Mouse (Mus musculus) macrophage (primary cell): ENCODE data around the gene Kng1. TPM values are rescaled to one million over a fixed set of nuclear protein-coding genes. Genes with fewer than 3 reads are reported as not detected.

Experiments used
- H3K27ac ChIP-seq: fragments of 350-480 bp; formaldehyde crosslinking; 2 replicates; pipeline ENCODE4 v1.9.0; 2021
- H3K36me3 ChIP-seq: fragments of 350-480 bp; formaldehyde crosslinking; 2 replicates; pipeline ENCODE4 v1.9.0; 2021; ENCODE audit errors: inconsistent target
- H3K4me3 ChIP-seq: fragments of 350-480 bp; formaldehyde crosslinking; 2 replicates; pipeline ENCODE4 v1.9.0; 2021; ENCODE audit errors: inconsistent target
- H3K79me2 ChIP-seq: fragments of 350-480 bp; formaldehyde crosslinking; 2 replicates; pipeline ENCODE4 v1.9.0; 2021; ENCODE audit errors: inconsistent target
- WGBS: methylation state at CpG from one replicate; pipeline ENCODE4 v1.1.7; 2026; ENCODE audit warnings: inconsistent platforms; ENCODE audit not compliant: missing documents; 5-methylcytosine and 5-hydroxymethylcytosine counted together
- polyA plus RNA-seq: library from polyadenylated mRNA; stranded (reverse); fragments of 250-400 nt; gene quantifications from 3 replicates; pipeline ENCODE4 v1.2.4, GENCODE M21; 2018; ENCODE audit warnings: inconsistent platforms

Gene Kng1
- polyA plus RNA-seq, 1 experiment from 2014 or later = not detected

- no peak overlapping the region for H3K4me3 ChIP-seq
- H3K79me2 ChIP-seq = no peaks in the 10 kb centered on the region; the same call in 1 of the 2 replicates
- H3K27ac ChIP-seq = no peak overlapping the region
- WGBS = 34% methylated on average over 15 of the region's 15 CpGs
- H3K36me3 ChIP-seq = no peaks in the 10 kb centered on the region
Observed at GRCm38 (mm10) chr16:23102340-23103037, 44.8 kb downstream of the Kng1 start.

GRCm38 (mm10) chr16:23103038-23103745, 45.5 kb downstream of the Kng1 start:
- 37% methylated on average over 17 of the region's 17 CpGs for WGBS
- Histone ChIP-seq H3K36me3 (no peaks in the 10 kb centered on the region), H3K27ac (no peak overlapping the region), H3K4me3 (no peak overlapping the region), H3K79me2 (peaks cover 7% of the 10 kb centered on the region)

GRCm38 (mm10) chr16:23103841-23104240, 46.2 kb downstream of the Kng1 start:
- WGBS = 15% methylated on average over 2 of the region's 2 CpGs
- H3K4me3 ChIP-seq = no peak overlapping the region
- peaks cover 13% of the 10 kb centered on the region for H3K79me2 ChIP-seq
- H3K27ac ChIP-seq = no peak overlapping the region
- H3K36me3 ChIP-seq = peaks cover 1% of the 10 kb centered on the region; the same call in 1 of the 2 replicates

- Histone ChIP-seq H3K27ac (no peak overlapping the region), H3K79me2 (peaks cover 36% of the 10 kb centered on the region), H3K36me3 (peaks cover 22% of the 10 kb centered on the region), H3K4me3 (no peak overlapping the region)
- 59% methylated on average over 7 of the region's 7 CpGs for whole genome bisulfite sequencing
Observed at GRCm38 (mm10) chr16:23106121-23106520, 48.5 kb downstream of the Kng1 start.

- Histone ChIP-seq H3K4me3 (peak within 1 kb of the TSS; percentile 99), H3K27ac (peak within 1 kb of the TSS; percentile 97), H3K79me2 (peaks cover 45% of the 10 kb centered on the region), H3K36me3 (peaks cover 33% of the 10 kb centered on the region)
- under 1% methylated on average over 70 of the region's 71 CpGs for WGBS
Observed at GRCm38 (mm10) chr16:23107231-23107942, 49.7 kb downstream of the Kng1 start, which contains the start of gene Eif4a2. Eif4a2 (plus strand) TSS chr16:23107444.

GRCm38 (mm10) chr16:23107946-23108759, 50.5 kb downstream of the Kng1 start:
- WGBS = under 1% methylated on average over 40 of the region's 52 CpGs
- Histone ChIP-seq H3K79me2 (peaks cover 45% of the 10 kb centered on the region), H3K4me3 (peak overlapping the region; percentile 99), H3K36me3 (peaks cover 40% of the 10 kb centered on the region), H3K27ac (peak overlapping the region; percentile 97)

- Histone ChIP-seq H3K4me3 (peak overlapping the region; percentile 99), H3K27ac (peak overlapping the region; percentile 97), H3K79me2 (peaks cover 45% of the 10 kb centered on the region), H3K36me3 (peaks cover 42% of the 10 kb centered on the region)
- 8% methylated on average over 5 of the region's 5 CpGs for WGBS
Observed at GRCm38 (mm10) chr16:23108943-23109342, 51.3 kb downstream of the Kng1 start.

GRCm38 (mm10) chr16:23109350-23110280, 52.0 kb downstream of the Kng1 start:
- Histone ChIP-seq H3K27ac (no peak overlapping the region), H3K79me2 (peaks cover 45% of the 10 kb centered on the region), H3K4me3 (peak overlapping the region; percentile 99), H3K36me3 (peaks cover 47% of the 10 kb centered on the region)
- 38% methylated on average over 5 of the region's 5 CpGs for WGBS

- H3K4me3 ChIP-seq = no peak overlapping the region
- no peak overlapping the region for H3K27ac ChIP-seq
- WGBS = 89% methylated on average over 12 of the region's 12 CpGs
- H3K79me2 ChIP-seq = peaks cover 45% of the 10 kb centered on the region
- H3K36me3 ChIP-seq = peaks cover 47% of the 10 kb centered on the region
Observed at GRCm38 (mm10) chr16:23112348-23112747, 54.7 kb downstream of the Kng1 start.

GRCm38 (mm10) chr16:23112861-23113435, 55.3 kb downstream of the Kng1 start:
- Histone ChIP-seq H3K79me2 (peaks cover 40% of the 10 kb centered on the region), H3K4me3 (no peak overlapping the region), H3K36me3 (peaks cover 47% of the 10 kb centered on the region), H3K27ac (no peak overlapping the region)
- 78% methylated on average over 8 of the region's 9 CpGs for WGBS

- Histone ChIP-seq H3K79me2 (peaks cover 31% of the 10 kb centered on the region), H3K36me3 (peaks cover 45% of the 10 kb centered on the region), H3K4me3 (no peak overlapping the region), H3K27ac (no peak overlapping the region)
Observed at GRCm38 (mm10) chr16:23113903-23114302, 56.2 kb downstream of the Kng1 start.

- H3K36me3 ChIP-seq = peaks cover 39% of the 10 kb centered on the region
- no peak overlapping the region for H3K27ac ChIP-seq
- 72% methylated on average over 5 of the region's 5 CpGs for WGBS
- peaks cover 24% of the 10 kb centered on the region for H3K79me2 ChIP-seq
- no peak overlapping the region for H3K4me3 ChIP-seq
Observed at GRCm38 (mm10) chr16:23114339-23115171, 56.9 kb downstream of the Kng1 start.
